Mouse (Mus musculus) neural tube, embryonic 14.5 days (tissue): ENCODE results near the gene Qpct. TPM values are rescaled to one million over a fixed set of nuclear protein-coding genes. Genes with fewer than 3 reads are reported as not detected.

Experiments used
- ATAC-seq: fragments of 200-750 bp; cut with Nextera tagmentation; 2 replicates; pipeline ENCODE4 v1.8.0; 2017; ENCODE audit warnings: low read depth, mild to moderate bottlenecking, moderate TSS enrichment, moderate library complexity
- H3K27ac ChIP-seq: fragments of 300-500 bp; sonication (generic); 2 replicates; pipeline ENCODE4 v1.5.1; 2014; ENCODE audit warnings: low read depth, mild to moderate bottlenecking, control low read depth, low read length, moderate library complexity, mixed read lengths
- H3K27me3 ChIP-seq: fragments of 300-500 bp; sonication (generic); 2 replicates; pipeline ENCODE4 v1.6.1; 2014; ENCODE audit warnings: low read length; ENCODE audit not compliant: control insufficient read depth, insufficient read depth
- H3K36me3 ChIP-seq: fragments of 300-500 bp; sonication (generic); 2 replicates; pipeline ENCODE4 v1.6.1; 2014; ENCODE audit warnings: low read length, mixed read lengths; ENCODE audit not compliant: control insufficient read depth, insufficient read depth
- H3K4me1 ChIP-seq: fragments of 300-500 bp; sonication (generic); 2 replicates; pipeline ENCODE4 v1.6.1; 2014; ENCODE audit warnings: low read length; ENCODE audit not compliant: control insufficient read depth, insufficient read depth
- H3K4me2 ChIP-seq: fragments of 300-500 bp; sonication (generic); 2 replicates; pipeline ENCODE4 v1.6.1; 2014; ENCODE audit warnings: mild to moderate bottlenecking, low read depth, low read length, control low read depth
- H3K4me3 ChIP-seq: fragments of 300-500 bp; sonication (generic); 2 replicates; pipeline ENCODE4 v1.5.1; 2014; ENCODE audit warnings: low read depth, low read length, control low read depth, mixed read lengths
- H3K9ac ChIP-seq: fragments of 300-500 bp; sonication (generic); replicated peaks from 2 replicates; pipeline ENCODE4 v1.6.1; 2014; ENCODE audit warnings: low read depth, mild to moderate bottlenecking, control low read depth, low read length, mixed read lengths
- H3K9me3 ChIP-seq: fragments of 300-500 bp; sonication (generic); 2 replicates; pipeline ENCODE4 v1.6.1; 2016; ENCODE audit warnings: low read length; ENCODE audit not compliant: control insufficient read depth
- WGBS: fragments of 180-500 bp; shearing (Covaris S2); extraction: QIAGEN DNeasy Blood & Tissue Kit; methylation state at CpG from one replicate; pipeline ENCODE4 v1.1.7; 2014; 5-methylcytosine and 5-hydroxymethylcytosine counted together
- polyA plus RNA-seq: library from polyadenylated mRNA; unstranded; fragments of >200 nt; fragmentation: Nextera tagmentation; extraction: Ambion mirVana; gene quantifications from 2 replicates; pipeline ENCODE4 v1.2.1, GENCODE M21; 2014

Gene Qpct
- polyA plus RNA-seq, 1 experiment from 2014 or later = 26.2 TPM

DNA sequence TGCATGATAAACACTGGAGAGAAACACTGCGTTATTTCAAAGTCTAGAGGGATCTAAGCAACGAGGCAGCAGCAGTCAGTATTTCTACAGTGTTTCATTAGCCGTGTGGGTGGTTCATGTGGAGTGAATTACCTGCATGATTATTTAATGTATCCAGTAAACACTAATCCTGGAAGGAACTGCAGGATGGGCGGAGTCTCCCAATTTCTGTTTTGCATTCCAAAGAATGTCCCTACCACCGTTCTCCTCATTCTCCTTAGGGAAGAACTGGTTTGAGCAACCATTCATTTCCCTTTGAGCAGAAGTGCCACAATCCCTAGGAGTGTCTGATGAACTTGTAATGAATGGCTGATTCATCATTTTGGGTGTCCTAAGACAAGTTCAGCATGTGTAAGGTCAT is 8.5 kb downstream of the Qpct start:
- Histone ChIP-seq H3K4me2 (no peak overlapping the region), H3K4me3 (no peak overlapping the region), H3K4me1 (no peaks in the 10 kb centered on the region), H3K9me3 (no peaks in the 10 kb centered on the region), H3K9ac (no peak overlapping the region), H3K36me3 (no peaks in the 10 kb centered on the region), H3K27ac (no peak overlapping the region), H3K27me3 (no peaks in the 10 kb centered on the region)
- 73% methylated on average over 5 of the region's 5 CpGs for WGBS
- no peak for ATAC-seq

DNA sequence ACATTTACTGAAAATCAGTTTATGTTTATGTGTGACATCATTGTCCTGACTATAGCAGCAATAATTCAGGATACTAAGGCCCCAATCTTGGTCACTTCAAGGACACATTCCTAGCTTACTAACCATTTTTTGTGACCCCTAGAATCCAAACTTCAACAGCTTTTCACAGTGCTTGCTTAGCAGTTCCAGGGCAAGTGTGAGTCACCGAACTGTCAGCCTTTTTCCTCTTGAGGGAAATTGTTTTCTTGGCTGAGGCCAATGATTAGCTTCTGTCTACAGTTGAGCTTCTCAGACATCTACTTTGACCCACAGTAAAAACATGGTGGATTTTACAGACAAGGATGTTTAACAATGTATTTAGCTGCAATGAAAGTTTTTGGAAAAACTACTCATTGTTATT is 12.5 kb downstream of the Qpct start:
- Histone ChIP-seq H3K36me3 (no peaks in the 10 kb centered on the region), H3K27ac (no peak overlapping the region), H3K9me3 (no peaks in the 10 kb centered on the region), H3K27me3 (no peaks in the 10 kb centered on the region), H3K4me3 (no peak overlapping the region), H3K4me2 (no peak overlapping the region), H3K4me1 (no peaks in the 10 kb centered on the region), H3K9ac (no peak overlapping the region)
- ATAC-seq = no peak
- 76% methylated on average over 1 of the region's 1 CpGs for WGBS

DNA sequence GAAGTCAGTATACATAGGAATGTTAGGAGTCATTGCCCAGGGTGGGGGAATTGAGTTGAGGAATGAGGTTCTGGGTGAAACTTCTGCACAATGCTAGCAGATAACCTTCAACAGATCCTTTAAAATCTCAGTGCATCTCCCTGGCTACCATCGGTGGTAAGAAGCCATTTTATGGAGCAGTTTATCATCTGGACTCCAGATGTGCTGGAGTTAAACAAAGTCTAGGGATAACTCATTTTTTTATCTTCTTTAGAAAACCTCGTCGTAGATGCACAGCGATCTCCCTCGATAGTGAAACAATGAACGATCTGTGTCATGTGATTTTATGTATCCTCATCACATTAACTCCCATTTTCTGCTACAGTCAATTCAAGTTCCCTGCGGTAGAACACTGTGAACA is 16.9 kb downstream of the Qpct start:
- no peak overlapping the region for H3K4me2 ChIP-seq
- H3K27me3 ChIP-seq = no peaks in the 10 kb centered on the region
- H3K27ac ChIP-seq = no peak overlapping the region
- no peaks in the 10 kb centered on the region for H3K4me1 ChIP-seq
- H3K36me3 ChIP-seq = no peaks in the 10 kb centered on the region
- WGBS = 44% methylated on average over 7 of the region's 7 CpGs
- no peak overlapping the region for H3K9ac ChIP-seq
- H3K9me3 ChIP-seq = no peaks in the 10 kb centered on the region
- H3K4me3 ChIP-seq = no peak overlapping the region
- ATAC-seq = no peak

DNA sequence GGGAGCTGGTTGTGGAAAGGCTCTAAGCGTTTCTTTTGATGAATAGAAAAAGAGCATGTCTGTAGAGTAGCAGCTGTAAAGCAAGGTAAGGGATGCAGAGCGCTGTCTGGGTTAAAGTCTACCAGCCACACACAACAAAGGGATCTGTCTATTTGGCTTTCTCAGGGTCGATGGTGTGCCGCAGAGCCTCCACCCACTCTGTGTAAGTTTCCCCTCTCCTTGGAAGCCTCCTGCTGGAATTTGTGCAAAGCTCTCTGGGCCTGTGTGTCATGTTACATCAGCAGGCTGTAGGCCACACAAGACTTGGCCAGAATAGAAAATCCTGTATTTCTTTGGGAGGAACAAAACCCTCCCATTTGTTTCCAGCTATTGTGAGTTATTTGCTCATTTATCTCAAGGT is 17.3 kb downstream of the Qpct start:
- Histone ChIP-seq H3K36me3 (no peaks in the 10 kb centered on the region), H3K9me3 (no peaks in the 10 kb centered on the region), H3K9ac (no peak overlapping the region), H3K27ac (no peak overlapping the region), H3K4me2 (no peak overlapping the region), H3K4me1 (no peaks in the 10 kb centered on the region), H3K4me3 (no peak overlapping the region), H3K27me3 (no peaks in the 10 kb centered on the region)
- WGBS = 47% methylated on average over 4 of the region's 4 CpGs
- no peak for ATAC-seq

DNA sequence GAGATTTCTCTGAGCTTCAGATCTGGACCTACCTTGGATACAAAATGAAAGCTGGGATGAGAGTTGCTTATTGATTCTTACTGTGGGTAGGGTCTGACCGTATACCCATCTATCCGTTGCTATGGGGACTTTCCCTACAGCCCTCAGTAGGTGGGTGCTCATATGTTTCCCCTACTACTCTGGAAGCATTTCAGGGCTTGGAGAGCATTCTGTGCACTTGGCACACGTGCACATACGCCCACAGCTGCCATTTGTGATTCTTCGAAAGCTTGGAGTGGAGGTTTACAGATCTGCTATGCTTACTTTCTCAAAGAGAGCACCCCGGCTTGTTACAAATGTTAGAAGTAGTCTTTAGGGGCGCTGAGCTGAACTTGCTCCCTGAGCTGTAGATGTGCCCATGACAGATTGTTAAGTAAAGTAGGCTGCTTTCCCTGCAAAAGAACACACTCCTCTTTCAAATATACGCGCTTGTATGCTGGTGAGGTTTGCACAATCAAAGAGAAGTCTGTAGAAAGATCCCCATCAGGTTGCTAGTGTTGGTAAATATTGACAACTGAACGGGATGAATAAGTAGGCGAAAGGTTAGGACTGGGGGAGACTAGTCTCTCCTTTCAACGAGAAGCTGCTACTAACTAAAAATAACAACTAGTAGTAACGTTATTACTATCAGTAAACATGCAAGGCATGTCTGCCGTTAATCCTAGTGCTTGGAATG is 18.2 kb downstream of the Qpct start:
- WGBS = 88% methylated on average over 14 of the region's 14 CpGs
- no peaks in the 10 kb centered on the region for H3K27me3 ChIP-seq
- no peak overlapping the region for H3K27ac ChIP-seq
- H3K4me3 ChIP-seq = no peak overlapping the region
- H3K36me3 ChIP-seq = no peaks in the 10 kb centered on the region
- H3K4me1 ChIP-seq = no peaks in the 10 kb centered on the region
- no peak overlapping the region for H3K9ac ChIP-seq
- ATAC-seq = no peak
- no peak overlapping the region for H3K4me2 ChIP-seq
- no peaks in the 10 kb centered on the region for H3K9me3 ChIP-seq

DNA sequence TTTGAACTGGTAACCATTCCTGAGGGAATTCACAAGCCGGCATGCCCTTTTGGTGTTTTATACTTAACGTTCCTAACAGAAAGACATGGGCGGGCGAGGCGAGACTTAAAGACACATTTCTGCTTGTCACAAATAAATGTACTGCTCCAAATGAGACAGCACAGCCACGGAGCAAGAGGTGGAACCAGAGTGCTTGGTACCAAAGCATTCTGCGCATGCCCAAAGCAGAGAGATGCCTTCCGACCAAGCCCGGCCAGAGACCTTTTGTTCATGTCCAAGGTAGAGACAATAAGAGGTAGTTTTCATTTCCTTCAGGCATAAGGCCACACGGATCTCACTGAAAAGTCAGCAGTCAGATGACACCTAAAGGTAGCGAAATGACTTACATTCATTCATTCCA is 20.2 kb downstream of the Qpct start:
- no peaks in the 10 kb centered on the region for H3K4me1 ChIP-seq
- no peak overlapping the region for H3K9ac ChIP-seq
- no peak overlapping the region for H3K27ac ChIP-seq
- no peak overlapping the region for H3K4me3 ChIP-seq
- no peaks in the 10 kb centered on the region for H3K9me3 ChIP-seq
- H3K27me3 ChIP-seq = no peaks in the 10 kb centered on the region
- no peak overlapping the region for H3K4me2 ChIP-seq
- no peaks in the 10 kb centered on the region for H3K36me3 ChIP-seq
- ATAC-seq = no peak
- 73% methylated on average over 11 of the region's 11 CpGs for WGBS

DNA sequence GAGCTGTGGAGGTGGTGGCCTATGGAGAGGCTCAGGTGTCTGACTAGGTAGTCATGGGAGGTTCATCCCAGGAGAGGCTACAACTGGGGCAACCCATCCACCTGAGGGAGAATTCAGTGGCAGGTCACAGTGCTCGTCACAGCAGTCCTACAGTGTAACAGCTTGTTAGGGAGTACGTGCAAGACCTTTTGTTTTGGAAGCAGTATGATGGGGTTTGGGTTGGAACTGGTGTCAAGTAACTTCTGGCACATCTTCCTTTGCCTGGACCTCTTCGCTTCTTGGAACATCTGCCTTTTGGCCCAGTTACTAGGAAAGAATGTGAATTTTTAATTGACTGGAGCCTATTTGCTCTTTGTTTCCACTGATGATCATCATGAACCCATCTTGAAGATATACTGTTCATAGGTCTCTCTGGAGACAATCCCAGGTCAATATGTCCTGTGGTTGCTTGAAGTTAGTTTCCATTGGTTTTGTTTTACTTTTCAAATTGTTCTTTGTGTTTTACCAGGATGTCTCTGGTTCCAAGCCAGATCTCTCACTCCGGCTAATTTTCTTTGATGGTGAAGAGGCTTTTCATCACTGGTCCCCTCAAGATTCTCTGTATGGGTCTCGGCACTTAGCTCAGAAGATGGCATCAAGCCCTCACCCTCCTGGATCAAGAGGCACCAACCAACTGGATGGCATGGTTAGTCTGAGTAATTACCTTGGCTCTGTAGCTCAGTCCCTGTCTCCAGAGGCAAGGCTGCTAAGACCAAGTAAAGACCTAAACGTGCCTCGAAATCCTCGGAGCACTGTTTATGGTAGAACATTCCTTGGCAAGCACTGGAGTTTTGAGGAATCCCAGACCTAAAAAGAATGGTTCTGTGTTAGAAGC is 25.5 kb downstream of the Qpct start:
- no peaks in the 10 kb centered on the region for H3K27me3 ChIP-seq
- H3K9me3 ChIP-seq = no peaks in the 10 kb centered on the region
- WGBS = 86% methylated on average over 8 of the region's 8 CpGs
- no peak for ATAC-seq
- no peak overlapping the region for H3K4me2 ChIP-seq
- no peaks in the 10 kb centered on the region for H3K36me3 ChIP-seq
- no peak overlapping the region for H3K4me3 ChIP-seq
- H3K4me1 ChIP-seq = no peaks in the 10 kb centered on the region
- H3K9ac ChIP-seq = no peak overlapping the region
- no peak overlapping the region for H3K27ac ChIP-seq

DNA sequence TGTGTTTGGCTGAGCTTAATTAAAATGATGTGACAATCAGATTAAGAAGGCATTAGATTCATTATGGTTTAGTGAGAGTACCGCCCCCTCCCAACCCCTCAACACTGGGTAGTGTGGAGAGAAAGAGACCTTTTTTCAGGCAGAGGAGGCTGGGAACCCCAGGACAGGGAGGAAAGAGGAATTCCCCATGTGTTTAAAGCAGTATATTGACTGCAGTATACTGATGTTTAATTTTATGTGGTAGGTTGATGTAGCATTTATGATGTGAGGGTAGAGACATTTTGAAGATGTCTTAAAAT is 26.1 kb downstream of the Qpct start:
- Histone ChIP-seq H3K27ac (no peak overlapping the region), H3K4me1 (no peaks in the 10 kb centered on the region), H3K4me3 (no peak overlapping the region), H3K36me3 (no peaks in the 10 kb centered on the region), H3K4me2 (no peak overlapping the region), H3K27me3 (no peaks in the 10 kb centered on the region), H3K9ac (no peak overlapping the region), H3K9me3 (no peaks in the 10 kb centered on the region)
- ATAC-seq = no peak
- 100% methylated on average over 1 of the region's 1 CpGs for WGBS

DNA sequence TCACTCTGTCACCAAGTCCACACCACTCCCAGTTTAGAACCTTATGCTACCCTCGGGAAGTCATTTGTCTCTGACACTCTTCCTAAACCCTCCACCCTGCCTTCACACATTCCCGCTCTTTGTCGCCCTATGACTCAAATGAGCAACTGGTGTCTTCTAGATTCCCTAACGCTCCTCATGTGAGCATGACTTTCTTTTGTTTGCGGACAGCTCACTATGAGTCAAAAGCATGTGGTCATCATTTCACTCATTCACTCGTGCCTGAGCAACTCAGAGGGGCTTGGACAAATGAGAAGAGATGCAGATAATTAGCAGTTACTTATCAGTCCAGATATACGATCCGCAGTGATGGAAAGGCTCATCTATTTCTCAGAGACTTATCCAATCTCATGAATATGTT is 26.5 kb downstream of the Qpct start:
- 86% methylated on average over 8 of the region's 8 CpGs for WGBS
- Histone ChIP-seq H3K9ac (no peak overlapping the region), H3K36me3 (no peaks in the 10 kb centered on the region), H3K27me3 (no peaks in the 10 kb centered on the region), H3K27ac (no peak overlapping the region), H3K9me3 (no peaks in the 10 kb centered on the region), H3K4me2 (no peak overlapping the region), H3K4me1 (no peaks in the 10 kb centered on the region), H3K4me3 (no peak overlapping the region)
- ATAC-seq = no peak
